Mouse (Mus musculus) myocyte (in vitro differentiated cells): Measurements from ENCODE around the gene Pxylp1.

ENCODE experiments used
- MAX ChIP-seq: IDR thresholded peaks from one replicate; pipeline ENCODE4 v1.6.1; 2011; ENCODE audit warnings: low read depth, mild to moderate bottlenecking, control low read depth
- MYOD1 ChIP-seq, 3 experiments: IDR thresholded peaks; one replicate each; pipeline ENCODE4 v1.6.1; 2011; ENCODE audit warnings: control low read depth in 2 of 3, low read depth in 2 of 3, mild to moderate bottlenecking in 2 of 3, moderate library complexity in 1 of 3; ENCODE audit not compliant: insufficient read length in 2 of 3, control insufficient read depth in 1 of 3
- MYOG ChIP-seq, 3 experiments: IDR thresholded peaks; one replicate each; pipeline ENCODE4 v1.6.1; 2011; ENCODE audit warnings: control low read depth in 2 of 3, low read depth in 2 of 3, mild to moderate bottlenecking in 2 of 3; ENCODE audit not compliant: insufficient read length in 2 of 3, control insufficient read depth in 1 of 3, insufficient read depth in 1 of 3
- POLR2A ChIP-seq: IDR thresholded peaks from one replicate; pipeline ENCODE4 v1.6.1; 2011; ENCODE audit warnings: low read depth, mild to moderate bottlenecking, control low read depth, moderate library complexity; ENCODE audit not compliant: insufficient read length
- TCF3 ChIP-seq: IDR thresholded peaks from one replicate; pipeline ENCODE4 v1.6.1; 2011; ENCODE audit warnings: low read depth, control low read depth; ENCODE audit not compliant: insufficient read length

- TF ChIP-seq MAX (no peak), POLR2A (no peak), MYOD1 (IDR thresholded peaks at IDR 0.05; ENCODE audit: control insufficient read depth in 1 of 3, insufficient read length in 2 of 3, low read depth in 2 of 3) (no peak), TCF3 (no peak), MYOG (IDR thresholded peaks at IDR 0.05; ENCODE audit: control insufficient read depth in 1 of 3, insufficient read depth in 1 of 3, insufficient read length in 2 of 3, low read depth in 2 of 3) (no peak)
Observed at GRCm38 (mm10) chr9:96887954-96888353, 4.5 kb downstream of the Pxylp1 start.
